Mouse (Mus musculus) MN1 (cell line): ENCODE measurements around the gene Xdh.
"Not testable (repeated sequence)": the region's sequence is repeated elsewhere in the genome, so short reads cannot be mapped to it uniquely, and the experiment has no call there.

Source experiments
- DNase-seq: peaks from one replicate; pipeline ENCODE4 v3.0.0-alpha.2; 2016; ENCODE audit warnings: low spot score

Xdh gene

DNA sequence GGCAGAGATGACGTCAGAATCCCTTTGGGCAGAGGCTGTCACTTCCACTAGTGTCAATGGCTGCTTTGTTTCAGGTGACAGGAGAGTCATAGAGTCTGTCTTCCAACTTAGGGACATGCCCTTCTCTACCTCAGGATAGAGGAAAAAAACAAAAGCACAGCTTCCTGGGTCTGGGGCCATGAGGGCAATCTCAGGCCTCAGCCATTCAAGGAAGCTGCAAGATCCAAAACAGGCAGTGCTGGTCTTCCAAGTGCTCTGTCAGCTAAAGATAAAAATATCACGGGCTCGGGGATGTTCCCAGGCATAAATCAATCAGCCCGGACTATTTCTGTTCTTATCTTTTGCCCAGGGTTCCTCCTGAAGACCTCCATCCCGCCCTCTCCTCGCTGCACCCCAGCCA is 68.7 kb downstream of the Xdh start:
- DNase-seq, result no peak

DNA sequence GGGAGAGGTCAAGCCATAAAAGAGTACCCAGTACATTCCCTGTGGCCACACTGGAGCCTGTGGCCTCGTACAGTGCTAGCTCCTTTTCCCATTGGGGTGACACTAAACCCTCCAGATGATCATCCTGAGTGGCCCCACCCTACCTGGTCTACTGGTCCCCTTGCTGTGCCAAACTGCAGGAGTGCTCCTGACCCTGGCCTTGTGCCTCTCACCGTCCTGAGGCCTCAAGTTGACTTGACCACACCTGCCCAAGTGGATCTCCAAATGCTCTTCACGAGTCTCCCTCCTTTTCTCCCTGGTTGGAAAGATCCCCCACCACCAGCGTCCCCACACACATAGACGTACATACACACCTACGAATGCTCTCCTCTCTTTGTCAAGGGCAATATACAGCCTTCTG is 69.7 kb downstream of the Xdh start:
- no peak for DNase-seq

DNA sequence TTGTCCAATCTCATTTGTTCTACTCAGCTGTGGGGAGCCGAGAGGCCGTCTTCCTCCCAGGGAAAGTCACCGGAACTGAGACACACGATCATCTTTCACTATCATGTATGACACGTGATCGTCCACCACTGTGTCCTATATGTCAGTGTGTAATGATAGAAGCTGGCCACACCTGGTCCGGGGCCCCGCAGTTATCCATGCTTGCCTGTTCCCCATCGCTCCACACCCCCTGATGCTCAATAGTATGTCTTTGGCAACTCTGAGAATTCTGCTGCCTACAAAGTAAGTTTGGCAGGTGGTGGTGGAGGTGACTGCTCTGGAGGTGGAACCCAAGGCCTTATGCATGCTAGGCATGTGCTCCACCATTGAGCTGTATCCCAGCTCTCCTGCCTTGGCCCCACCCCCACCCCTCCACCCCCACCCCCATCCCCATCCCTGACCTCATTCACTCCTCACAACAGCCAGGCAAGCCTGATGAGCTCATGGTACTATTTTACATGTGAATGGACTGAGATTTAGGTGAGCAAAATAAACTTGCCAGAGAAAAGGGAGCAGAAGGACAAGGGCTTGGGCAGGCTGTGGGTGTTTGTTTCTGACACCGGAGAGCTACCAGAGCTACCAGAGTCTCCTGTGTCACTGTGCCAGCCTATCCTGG is 70.6 kb downstream of the Xdh start:
- no peak for DNase-seq

DNA sequence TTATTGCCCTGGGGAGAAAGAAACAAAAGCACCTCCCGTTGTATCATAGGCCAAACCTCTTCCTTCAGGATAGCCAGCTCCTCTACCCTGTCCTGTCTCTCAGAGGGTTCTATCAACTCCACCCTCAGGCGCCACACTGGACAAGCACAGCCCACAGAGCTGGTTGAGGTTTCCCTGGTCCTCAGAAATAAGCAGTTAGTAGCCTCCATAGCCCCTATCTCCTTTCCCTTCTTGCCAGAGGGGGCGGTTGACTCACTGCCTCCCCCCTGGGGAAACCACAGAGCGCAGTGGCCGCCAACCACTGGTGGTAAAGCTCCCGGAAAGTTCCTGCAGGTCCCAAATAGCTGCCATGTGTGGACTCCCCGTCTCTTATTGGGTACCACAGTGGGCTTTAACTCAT is 74.3 kb downstream of the Xdh start:
- no peak for DNase-seq

DNA sequence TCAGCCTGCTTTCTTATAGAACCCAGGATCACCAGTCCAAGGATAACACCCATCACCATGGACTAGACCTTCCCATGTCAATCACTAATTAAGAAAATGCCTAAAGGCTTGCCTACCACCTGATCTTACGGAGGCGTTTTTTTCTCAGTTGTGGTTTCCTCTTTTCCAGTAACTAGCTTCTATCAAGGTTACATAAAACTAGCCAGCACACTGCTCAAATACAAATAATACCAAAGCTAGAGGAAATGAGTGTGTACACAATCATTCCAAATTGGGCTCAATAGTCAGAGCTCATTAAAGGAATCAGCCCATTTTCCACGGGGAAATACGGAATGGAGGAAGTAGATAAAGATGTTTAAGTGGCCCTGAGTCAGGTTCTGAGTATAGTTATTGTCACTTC is 74.7 kb downstream of the Xdh start:
- no peak for DNase-seq

DNA sequence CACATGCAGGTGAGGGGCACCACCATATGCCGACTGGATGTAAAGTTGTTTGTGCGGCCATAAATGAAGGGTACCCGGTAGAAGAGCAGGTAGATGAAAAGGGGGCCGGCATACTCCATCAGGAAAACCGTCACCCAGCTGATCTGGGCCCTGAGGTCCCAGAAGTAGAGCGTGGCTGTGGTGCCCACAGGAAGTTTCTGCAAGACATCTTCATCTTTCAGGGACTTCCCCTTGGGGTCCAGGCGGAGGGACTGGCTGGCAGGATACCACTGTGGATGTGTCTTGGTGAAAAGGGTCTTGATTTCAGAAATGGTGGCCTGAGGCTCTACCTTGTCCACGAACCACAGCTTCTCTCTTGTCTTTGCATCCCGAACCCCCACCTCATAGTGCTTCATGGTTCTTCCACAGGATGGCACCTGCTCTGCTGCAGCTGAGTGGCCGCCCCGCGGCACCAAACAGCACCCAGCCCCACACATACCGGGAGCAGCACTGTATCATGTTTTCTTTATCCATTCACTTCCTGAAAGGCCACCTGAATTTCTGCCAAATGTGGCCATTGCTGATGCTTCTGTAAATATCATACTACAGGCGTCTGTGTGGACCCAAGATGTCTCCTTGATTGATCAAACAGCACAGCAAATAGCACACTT is 78.9 kb downstream of the Xdh start:
- no peak for DNase-seq

DNA sequence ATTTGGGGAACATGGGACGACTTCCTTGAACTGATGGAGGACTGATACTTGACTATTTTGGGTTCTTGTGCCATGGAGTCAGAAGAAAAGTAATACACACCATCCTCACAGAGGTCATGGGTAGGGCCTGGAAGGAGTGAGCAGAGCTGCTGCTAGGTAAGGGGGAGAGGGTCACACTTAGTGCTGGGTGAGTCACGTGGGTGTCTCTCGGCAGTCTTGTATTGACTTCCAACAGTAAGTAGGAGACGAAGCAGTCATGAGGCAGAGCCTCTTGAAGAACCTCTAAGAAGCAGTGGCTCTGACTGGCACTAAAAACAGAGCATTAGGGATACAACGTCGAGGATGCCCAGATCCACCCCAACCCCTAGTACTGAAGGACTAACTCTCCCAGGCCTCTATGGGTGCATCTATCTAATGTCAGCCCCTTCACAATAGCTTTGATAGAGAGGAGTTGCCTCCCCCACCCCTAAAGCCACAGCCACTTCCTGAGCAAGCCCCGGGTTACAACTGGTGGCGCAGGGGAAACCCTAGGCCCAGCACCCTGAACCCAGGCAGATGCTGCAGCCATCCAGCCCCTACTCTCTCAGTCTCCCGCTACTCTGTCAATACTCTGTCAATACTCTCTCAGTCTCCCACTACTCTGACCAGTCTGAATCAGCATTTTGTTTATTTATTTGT is 80.8 kb downstream of the Xdh start:
- no peak for DNase-seq

DNA sequence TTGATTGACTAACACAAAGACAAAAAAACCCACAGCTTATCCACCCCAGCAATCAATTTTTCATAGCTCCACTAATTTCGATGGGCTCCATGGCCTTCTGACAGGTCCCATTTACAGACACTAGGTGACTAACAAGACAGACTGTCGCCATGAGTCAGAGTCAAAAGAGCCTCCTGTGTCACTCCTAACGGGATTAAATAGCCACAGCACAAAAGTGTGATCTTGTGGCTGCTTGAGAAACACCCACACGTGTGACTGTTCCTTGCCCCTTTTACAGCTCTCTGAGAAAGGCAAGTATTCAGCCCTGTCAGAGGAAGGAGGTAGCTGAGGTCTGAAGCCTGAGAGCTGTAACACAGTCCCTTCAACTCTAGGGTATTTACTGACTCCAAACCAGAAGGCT is 96.3 kb downstream of the Xdh start:
- no peak for DNase-seq

DNA sequence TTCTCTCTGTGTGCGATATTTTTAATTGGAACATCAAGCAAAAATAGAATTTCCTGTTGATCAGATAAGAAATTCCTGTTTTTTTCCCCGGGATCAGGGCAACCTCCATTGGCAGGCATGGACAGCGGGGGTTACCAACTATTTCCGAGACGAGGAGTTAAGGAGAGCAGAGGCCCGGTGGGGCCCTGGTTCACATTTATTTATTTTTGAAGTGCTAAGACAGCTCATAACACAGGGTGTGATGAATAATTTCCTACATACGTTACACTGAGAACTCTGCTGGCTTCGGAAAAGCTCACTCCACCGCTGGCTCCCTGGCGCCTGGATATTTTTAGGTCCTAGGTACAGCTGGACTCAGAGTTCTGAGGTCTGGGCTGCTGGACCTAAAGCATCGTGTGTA is 97.0 kb downstream of the Xdh start:
- DNase-seq, result no peak

DNA sequence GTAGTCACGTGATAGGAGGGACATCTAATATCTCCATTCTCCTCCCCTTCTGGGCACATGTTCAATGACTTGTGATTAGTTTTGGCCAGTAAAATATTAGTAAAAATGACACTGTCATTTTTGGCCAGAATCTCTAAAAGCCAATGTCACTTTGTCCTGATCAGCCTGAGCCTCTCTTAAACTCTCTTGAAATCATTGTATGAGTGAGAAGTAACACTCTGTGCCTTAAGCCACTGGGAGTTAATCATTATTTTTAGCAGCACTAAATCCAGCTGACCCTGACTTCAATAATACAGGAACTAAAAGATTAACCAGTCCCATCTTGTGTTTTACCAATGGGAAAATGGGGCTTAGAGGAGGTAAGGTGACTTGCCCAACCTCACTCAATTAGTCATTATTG is 102.6 kb downstream of the Xdh start:
- no peak for DNase-seq

DNA sequence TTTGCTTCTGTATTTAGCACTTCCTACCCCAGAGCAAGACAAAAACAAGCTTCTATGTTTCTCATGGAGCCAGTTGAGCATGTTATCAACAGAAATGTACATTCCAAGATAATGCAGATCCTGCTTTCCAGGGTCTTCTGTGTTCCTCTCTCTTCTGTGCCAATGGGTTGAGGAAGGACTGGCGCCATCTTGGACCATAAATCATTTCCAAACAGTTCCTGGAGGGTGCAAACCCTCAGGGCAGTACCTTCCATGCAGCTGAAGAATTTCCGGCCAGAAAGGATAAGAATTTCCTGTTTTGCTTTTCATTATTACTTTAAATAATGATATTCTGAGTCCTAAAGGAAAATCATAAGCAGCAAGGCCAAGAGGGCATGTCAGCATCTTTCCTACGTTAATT is 104.4 kb downstream of the Xdh start:
- DNase-seq, result no peak

DNA sequence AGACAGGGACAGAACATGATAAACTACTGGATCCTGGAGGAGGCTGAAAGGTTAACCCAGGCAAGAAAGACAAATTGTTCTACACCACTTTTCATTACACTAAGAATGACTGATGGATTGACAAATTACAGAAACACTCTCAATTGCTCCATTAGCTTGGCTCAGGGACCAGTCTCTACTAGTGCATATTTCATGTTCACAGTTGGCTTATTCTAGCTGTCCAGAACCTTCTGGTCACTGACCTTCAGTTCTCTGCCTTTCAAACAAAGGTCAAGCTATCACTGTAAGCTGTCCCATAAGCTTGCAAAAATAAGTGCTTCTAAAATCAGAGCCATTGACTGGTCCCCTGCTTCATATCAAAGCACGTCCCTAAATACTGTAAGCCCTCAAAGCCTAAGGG is 107.0 kb downstream of the Xdh start:
- DNase-seq, result no peak

DNA sequence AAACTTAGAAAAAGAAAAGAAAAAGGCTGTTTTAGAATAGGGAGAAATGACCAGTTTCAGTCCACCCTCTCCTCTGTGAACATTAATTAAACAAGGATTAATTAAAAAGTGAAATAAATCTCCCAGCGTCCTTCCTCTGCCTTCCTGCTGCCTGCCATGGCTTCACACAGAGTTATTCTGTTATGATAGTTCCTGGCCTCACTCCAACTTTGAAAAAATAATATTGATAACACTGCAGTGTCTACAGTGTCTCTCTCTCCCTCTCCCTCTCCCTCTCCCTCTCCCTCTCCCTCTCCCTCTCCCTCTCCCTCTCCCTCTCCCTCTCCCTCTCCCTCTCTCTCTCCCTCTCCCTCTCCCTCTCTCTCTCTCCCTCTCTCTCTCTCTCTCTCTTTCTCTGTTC is 110.1 kb downstream of the Xdh start:
- not testable (repeated sequence) for DNase-seq

DNA sequence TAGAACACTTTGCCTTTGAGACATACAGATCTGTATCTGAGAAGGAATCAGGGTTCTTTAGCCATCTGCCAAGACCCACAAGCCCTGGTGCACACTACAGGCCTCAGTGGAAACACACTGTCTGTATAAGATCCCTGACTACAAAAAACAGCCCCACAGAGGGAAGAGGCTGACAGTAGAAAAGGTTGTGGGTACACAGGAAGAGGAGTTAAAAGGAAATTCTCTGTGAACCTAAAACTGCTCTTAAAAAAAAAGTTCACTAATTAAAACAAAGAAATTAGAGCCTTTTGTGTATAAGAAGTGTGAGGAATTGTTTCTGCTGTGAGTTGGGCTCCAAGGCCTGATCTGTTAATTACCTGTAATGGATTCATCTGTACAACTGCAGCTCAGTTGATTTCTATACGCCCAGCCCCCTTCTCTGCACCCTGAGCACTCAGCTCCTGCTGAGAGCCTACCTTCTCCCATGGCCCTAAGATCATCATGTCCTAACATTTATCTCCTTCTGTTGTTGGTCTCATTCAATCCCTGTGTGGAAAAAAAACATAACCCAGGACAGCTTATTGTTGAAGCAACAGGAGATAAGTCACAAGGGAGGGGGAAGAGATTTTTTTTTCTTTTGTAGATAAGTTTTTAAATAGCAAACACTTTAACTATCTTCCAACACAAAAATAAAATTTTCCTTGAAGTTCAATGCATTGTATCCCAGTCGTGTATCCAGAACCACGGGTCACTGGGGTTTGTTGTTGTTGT is 110.7 kb downstream of the Xdh start:
- no peak for DNase-seq

DNA sequence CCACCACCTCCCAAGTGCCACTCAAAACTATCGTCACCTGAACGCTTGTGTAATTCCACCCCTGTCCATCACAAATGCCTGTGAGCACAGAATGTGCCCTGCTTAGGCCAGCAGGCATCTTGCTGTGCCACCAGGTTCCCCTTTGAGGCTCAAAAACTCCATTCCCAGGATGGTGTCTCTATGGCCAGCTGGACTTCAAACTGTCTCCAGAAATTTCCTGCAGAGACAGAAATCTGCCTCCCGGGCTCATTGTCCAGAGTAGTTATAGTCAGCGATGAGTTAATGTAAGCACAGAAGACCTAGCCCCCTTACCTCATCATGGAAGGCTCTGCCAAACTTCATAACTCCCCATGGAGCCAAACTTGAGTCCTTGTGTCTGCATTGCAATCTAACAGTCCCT is 112.8 kb downstream of the Xdh start:
- DNase-seq, result no peak

DNA sequence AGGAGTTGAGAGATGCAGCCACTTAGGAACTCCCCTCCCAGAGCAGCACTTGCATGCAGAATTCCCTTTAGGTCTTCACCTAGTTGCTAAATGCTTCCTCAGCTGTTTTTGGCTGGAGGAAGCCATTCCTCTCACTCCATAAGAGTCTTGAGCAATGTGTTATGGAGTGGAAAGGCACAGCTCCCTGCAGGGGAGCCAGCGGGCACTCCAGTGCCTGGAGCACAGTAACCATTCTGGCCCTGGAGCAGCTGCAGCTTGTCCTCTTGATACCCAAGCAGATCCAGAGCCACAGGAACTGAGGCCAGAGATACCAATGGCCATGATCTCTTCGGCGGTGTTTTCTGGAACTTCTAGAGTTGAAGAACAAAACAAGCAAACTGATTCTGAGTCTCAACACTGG is 113.4 kb downstream of the Xdh start:
- DNase-seq, result no peak
